Mouse (Mus musculus): Measurements from ENCODE around the gene Nfkb1.

GRCm38 (mm10) chr3:135579179-135579578 is 112.2 kb downstream of the Nfkb1 start:
- no peak for TF ChIP-seq CTCF (IDR thresholded peaks at IDR 0.05 in 2 of 3, conservative IDR thresholded peaks at IDR 0.05 in 1 of 3; ENCODE audit: control insufficient read depth in 1 of 3, insufficient read depth in 1 of 3, low read depth in 2 of 3, low read length in 3 of 3, poor library complexity in 1 of 3, severe bottlenecking in 1 of 3)
- TF ChIP-seq MAX (IDR thresholded peaks at IDR 0.05; ENCODE audit: low read length) = no peak
- TF ChIP-seq POLR2A (IDR thresholded peaks at IDR 0.05; ENCODE audit: control insufficient read depth in 1 of 2, insufficient read depth in 1 of 2, low read depth in 1 of 2, low read length in 2 of 2, poor library complexity in 1 of 2) = no peak

Data from MEL (cell line).